Mouse (Mus musculus) Patski (cell line): Measurements from ENCODE around the gene Cldn7. TPM values are rescaled to one million over a fixed set of nuclear protein-coding genes. Genes with fewer than 3 reads are reported as not detected.
A peak's percentile ranks its signal among the peaks of the same experiment; 100 is the strongest.

Source experiments
- ATAC-seq: fragments of 100-300 bp; one replicate; pipeline ENCODE4 v1.8.0; 2021
- CTCF ChIA-PET: fragments of 350-600 bp; sonication (Branson Sonifier 250); formaldehyde crosslinking; loops from one replicate; lab custom pipeline; 2022; ENCODE audit warnings: inconsistent platforms; lab: Charles Lee
- POLR2A ChIA-PET: fragments of 350-600 bp; sonication (Branson Sonifier 250); formaldehyde crosslinking; loops from one replicate; lab custom pipeline; 2022; ENCODE audit warnings: antibody characterized with exemption, inconsistent platforms; lab: Charles Lee
- DNase-seq: peaks from one replicate; pipeline ENCODE4 v3.0.0-alpha.2; 2011; ENCODE audit warnings: low read depth, low spot score
- H3K27me3 ChIP-seq: fragments of 371-371 bp; one replicate; pipeline ENCODE4 v1.5.1; 2021
- CTCF ChIP-seq: fragments of 100-300 bp; IDR thresholded peaks from one replicate; pipeline ENCODE4 v1.5.1; 2021
- in situ Hi-C: fragments of 300-500 bp; cut with MboI; formaldehyde crosslinking; loops from 3 replicates; pipeline ENCODE4 v1.11.1; 2018; ENCODE audit warnings: low pct_unique_long_range_greater_than_20kb, mixed read lengths
- polyA plus RNA-seq: library from polyadenylated mRNA; unstranded; gene quantifications from one replicate; pipeline ENCODE4 v1.2.3, GENCODE M21; 2021

Cldn7 gene
- polyA plus RNA-seq, 1 experiment from 2014 or later: not detected

DNA sequence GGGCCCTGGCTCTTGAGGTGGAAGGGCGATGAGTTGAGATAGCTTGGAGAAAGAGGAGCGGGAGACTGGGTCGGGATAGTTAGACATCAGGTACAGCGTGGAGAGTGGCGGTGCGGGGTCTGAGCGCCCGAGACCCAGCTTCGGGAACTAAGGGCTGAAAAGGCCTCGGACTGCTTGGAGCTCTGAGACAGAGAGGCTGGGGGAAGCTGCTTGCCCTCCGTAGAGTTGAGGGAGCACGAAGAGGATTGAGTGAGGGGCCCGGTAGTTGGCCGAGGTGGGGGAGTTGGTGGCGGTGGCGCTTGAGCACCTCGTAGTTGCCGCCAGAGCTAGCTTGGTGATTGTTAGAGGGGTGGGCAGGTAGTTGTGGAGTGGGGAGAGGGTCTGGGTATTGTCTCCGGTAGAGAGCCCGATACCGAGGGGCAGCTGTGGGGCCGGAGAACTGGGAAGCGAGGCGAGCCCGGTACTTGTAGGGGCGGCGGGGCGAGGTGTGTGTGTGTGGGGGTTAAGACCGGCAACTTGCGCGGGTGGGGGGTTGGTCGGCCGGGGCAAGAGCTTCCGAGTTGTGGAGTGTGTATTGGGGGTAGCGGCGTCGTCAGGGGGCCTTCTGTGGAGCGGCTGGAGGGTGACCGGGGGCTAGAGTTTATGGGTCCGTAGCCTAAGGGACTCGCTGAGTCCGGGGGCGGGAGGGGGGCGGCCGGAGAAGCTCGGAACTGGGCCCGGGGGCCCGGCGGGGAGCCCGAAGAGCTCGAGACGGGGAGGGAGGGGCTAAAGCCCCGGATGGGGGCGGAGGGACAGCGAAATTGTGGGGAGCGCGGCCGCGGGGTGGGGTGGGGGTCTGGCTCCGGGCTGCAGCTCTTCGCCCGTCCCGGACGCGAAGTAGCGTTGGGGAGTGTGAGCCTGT, 31.8 kb downstream of the Cldn7 start:
- ChIA-PET CTCF (interaction anchor here (1.4 to 1.6 kb wide), 2 partner anchors 13 to 62 kb away, joined by 4 to 5 read pairs; no protein-coding TSS in a partner anchor), POLR2A (interaction anchor here (0.5 to 1.7 kb wide), 7 partner anchors 10 to 96 kb away, joined by 3 to 7 read pairs (median 3); partner anchors contain the start of genes Acadvl and Elp5)
- H3K27me3 ChIP-seq: no peaks in the 10 kb centered on the region
- ATAC-seq (no peak), DNase-seq (no peak)
- in situ Hi-C loops: loop anchor here (25.0 kb wide), 2 partner anchors 584 to 909 kb away; partner anchors contain the start of genes Kdm6b, Per1 and Vamp2
- no peak for TF ChIP-seq CTCF

DNA sequence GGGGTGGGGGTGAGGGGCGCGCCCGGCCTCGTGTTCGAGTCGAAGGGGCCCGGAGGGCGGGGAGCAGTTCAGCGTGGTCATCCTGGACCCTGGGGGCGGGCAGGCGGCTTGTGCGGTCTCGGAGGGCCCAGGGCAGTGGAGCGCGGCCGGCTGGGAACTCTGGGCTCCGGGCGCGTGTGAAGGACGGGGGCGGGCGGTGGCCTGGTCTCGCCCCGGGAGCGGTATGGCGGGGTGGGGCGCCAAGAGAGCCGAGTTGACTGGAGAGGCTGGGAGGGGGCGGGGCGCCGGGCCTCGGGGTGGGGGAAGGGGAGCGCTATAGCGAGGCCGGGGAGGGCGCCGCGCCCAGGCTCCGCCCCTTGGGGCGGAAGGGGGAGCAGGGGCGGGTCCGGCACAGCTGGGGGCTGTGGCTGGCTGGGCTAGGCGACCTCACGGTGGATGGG, 32.5 kb downstream of the Cldn7 start:
- no peak for TF ChIP-seq CTCF
- peak; percentile 38 for ATAC-seq
- in situ Hi-C loops: loop anchor here (25.0 kb wide), 2 partner anchors 585 to 910 kb away; partner anchors contain the start of genes Kdm6b, Per1 and Vamp2
- ChIA-PET POLR2A (interaction anchor here (1.0 to 1.7 kb wide), 5 partner anchors 9 to 31 kb away, joined by 3 to 7 read pairs (median 6); partner anchors contain the start of genes Acadvl and Elp5), CTCF (interaction anchor here (1.4 to 1.6 kb wide), 2 partner anchors 13 to 63 kb away, joined by 4 to 5 read pairs; no protein-coding TSS in a partner anchor)
- H3K27me3 ChIP-seq: no peaks in the 10 kb centered on the region
- no peak for DNase-seq

DNA sequence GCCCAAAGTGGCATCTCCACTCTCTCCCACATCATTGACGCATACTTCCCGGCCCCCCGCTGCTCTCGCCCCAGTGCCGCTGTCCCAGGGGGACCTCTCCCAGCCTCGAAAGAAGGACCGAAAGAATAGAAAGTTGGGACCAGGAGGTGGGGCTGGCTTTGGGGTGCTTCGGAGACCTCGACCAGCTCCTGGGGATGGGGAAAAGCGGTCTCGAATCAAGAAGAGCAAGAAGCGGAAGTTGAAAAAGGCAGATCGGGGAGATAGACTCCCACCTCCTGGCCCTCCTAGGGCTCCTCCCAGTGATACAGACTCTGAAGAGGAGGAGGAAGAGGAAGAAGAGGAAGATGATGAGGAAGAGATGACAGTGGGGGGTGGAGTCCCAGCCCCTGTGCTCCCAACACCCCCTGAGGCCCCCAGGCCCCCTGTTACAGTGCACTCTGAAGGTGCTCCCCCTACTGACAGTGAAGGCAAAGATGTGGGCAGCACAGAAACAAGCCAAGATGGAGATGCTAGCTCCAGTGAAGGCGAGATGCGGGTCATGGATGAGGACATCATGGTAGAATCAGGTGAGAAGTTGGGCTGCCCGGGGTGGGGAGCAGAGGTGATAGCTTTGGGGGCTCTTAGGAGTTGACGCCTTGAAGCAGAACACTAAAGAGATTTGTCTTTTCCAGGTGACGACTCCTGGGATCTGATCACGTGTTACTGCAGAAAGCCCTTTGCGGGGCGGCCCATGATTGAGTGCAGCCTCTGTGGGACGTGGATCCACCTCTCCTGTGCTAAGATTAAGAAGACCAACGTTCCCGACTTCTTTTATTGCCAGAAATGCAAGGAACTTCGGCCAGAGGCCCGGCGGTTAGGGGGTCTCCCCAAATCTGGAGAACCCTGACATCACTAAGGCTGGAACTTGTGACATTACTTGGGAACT, 34.2 kb downstream of the Cldn7 start:
- in situ Hi-C loops: loop anchor here (25.0 kb wide), 2 partner anchors 587 to 912 kb away; partner anchors contain the start of genes Kdm6b, Per1 and Vamp2
- DNase-seq (no peak), ATAC-seq (no peak)
- no peaks in the 10 kb centered on the region for H3K27me3 ChIP-seq
- CTCF ChIA-PET: no interaction called here
- no peak for TF ChIP-seq CTCF
- POLR2A ChIA-PET: interaction anchor here (1.0 kb wide), 2 partner anchors 10 to 15 kb away, joined by 3 to 4 read pairs; no protein-coding TSS in a partner anchor

DNA sequence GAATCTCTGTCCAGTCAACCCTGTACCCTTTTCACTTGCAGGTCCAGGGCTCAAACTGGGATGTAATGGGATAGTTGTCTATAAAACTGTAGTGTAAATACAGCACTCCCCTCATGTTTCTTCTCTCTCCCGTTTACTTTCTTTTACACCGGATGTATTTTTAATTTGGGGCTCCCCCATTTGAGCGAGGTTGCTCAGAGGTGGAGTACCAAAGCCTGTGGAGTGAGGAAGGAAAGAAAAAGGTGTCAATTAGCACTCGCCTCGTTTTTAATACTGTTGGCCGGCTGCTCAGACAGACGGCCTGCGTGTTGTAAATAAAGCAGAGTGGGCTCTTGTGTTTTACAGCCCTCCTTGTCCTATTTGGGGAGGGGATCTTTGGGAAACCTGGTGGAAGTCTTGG, 35.1 kb downstream of the Cldn7 start:
- in situ Hi-C loops: loop anchor here (25.0 kb wide), 2 partner anchors 587 to 912 kb away; partner anchors contain the start of genes Kdm6b, Per1 and Vamp2
- TF ChIP-seq CTCF: no peak
- no peaks in the 10 kb centered on the region for H3K27me3 ChIP-seq
- ATAC-seq: no peak
- ChIA-PET POLR2A (interaction anchor here (0.9 kb wide), 1 partner anchor 18 kb away, joined by 4 read pairs; the partner anchor contains the start of gene Elp5), CTCF (no interaction called here)
- no peak for DNase-seq

DNA sequence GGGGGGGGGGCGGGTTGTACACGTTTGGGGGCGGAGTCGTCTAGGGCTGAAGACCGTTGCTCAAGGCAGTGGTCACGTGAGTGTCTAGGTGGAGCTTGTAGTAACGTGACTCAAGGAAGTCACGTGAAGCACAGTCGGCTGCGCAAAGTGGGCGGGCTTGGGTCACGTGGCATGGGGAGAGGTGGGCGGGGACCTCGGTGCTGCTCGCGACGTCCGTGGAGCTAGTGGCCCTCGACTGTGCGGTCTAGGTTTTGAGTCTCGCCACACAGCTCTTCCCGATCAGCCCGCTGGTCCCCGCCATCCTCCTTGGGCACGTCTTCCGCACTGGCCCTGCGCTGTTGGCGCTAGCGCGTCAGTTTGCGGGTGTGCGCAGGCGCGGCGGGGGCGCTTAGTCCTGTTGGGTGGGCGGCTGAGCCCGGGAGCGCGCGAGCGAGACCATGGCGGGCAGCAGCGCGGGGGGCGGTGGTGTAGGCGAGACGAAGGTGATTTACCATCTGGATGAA, 35.9 kb downstream of the Cldn7 start, which contains the start of gene Dvl2:
Gene Dvl2 (plus strand): TSS at position 200 of the 503 bp plus-strand sequence.
- TF ChIP-seq CTCF: no peak
- in situ Hi-C loops: no loop called here
- H3K27me3 ChIP-seq: no peaks in the 10 kb centered on the region
- peak; percentile 18 for ATAC-seq
- ChIA-PET POLR2A (interaction anchor here (0.7 to 0.9 kb wide), 2 partner anchors 19 to 944 kb away, joined by 4 read pairs; partner anchors contain the start of gene Elp5), CTCF (no interaction called here)
- DNase-seq: no peak

DNA sequence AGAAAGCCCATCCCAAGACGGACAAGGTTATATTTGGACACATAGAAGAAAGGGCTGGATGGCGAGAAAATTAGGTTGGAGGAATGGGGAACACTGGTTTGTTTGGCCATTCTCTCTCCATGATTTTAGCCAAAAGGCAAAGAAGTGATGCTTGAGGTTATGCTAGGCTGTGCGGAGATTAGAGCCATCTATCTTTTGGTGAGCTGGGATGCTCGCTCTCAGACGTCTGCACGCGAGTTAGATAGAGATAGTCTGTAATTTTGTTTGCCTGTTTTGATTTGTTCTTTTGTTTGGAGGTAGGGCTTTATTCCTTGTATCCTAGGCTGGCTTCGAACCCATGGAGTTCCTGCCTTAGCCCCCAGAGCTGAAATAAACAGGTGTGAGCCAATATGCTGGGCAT, 36.6 kb downstream of the Cldn7 start:
- in situ Hi-C loops: no loop called here
- ChIA-PET POLR2A (no interaction called here), CTCF (interaction anchor here (0.6 to 1.4 kb wide), 5 partner anchors 13 to 77 kb away, joined by 3 to 7 read pairs (median 4); partner anchors contain the start of genes Acadvl and Dlg4)
- ATAC-seq (no peak), DNase-seq (no peak)
- no peaks in the 10 kb centered on the region for H3K27me3 ChIP-seq
- TF ChIP-seq CTCF: no peak

DNA sequence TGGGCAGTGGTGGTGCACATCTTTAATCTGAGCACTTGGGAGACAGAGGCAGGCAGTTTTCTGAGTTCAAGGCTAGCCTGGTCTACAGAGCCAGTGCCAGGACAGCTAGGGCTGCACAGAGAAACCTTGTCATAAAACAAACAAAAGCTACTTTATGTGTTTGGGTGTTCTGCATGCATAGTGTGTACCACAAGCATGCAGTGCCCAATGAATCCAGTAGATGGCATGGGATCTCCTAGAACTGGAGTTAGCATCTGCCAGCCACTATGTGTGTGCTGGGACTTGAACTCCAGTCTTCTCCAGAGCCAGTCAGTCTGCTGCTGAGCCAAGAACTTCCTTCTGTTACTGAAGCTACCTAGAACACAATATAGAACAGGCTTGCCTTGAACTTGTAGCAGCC, 37.3 kb downstream of the Cldn7 start:
- POLR2A ChIA-PET: no interaction called here

DNA sequence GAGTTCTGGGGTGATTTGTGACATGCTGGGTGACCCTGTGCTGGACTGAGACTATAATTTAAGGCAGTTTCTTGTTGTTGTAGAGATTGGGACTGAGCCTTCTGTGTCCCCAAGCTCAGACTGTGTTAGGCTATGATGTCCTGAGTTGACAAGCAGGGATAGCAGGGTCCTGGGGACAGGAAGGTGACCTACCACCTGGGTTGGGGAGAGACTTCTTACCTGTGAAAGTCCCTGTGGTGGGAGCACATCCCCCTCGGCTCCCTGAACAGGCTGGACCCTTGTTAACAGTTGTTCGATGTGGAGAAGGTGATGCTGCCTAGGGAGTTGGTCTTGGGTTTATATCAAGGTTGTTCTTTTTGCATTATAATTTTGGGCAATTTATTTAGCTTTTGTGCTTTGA, 37.9 kb downstream of the Cldn7 start:
- in situ Hi-C loops: no loop called here
- no peak for DNase-seq
- ChIA-PET CTCF (interaction anchor here (1.2 to 1.4 kb wide), 2 partner anchors 12 to 14 kb away, joined by 6 to 7 read pairs; partner anchors contain the start of genes Acadvl and Dlg4), POLR2A (interaction anchor here (1.6 kb wide), 1 partner anchor 12 kb away, joined by 6 read pairs; no protein-coding TSS in a partner anchor)
- no peak for TF ChIP-seq CTCF
- H3K27me3 ChIP-seq: no peaks in the 10 kb centered on the region
- no peak for ATAC-seq

More for the DNA sequence above, 37.3 kb downstream of the Cldn7 start:
- ATAC-seq (no peak), DNase-seq (no peak)
- TF ChIP-seq CTCF: no peak
- in situ Hi-C loops: no loop called here
- CTCF ChIA-PET: interaction anchor here (0.6 to 1.4 kb wide), 5 partner anchors 13 to 78 kb away, joined by 3 to 7 read pairs (median 4); partner anchors contain the start of genes Acadvl and Dlg4
- H3K27me3 ChIP-seq: no peaks in the 10 kb centered on the region

DNA sequence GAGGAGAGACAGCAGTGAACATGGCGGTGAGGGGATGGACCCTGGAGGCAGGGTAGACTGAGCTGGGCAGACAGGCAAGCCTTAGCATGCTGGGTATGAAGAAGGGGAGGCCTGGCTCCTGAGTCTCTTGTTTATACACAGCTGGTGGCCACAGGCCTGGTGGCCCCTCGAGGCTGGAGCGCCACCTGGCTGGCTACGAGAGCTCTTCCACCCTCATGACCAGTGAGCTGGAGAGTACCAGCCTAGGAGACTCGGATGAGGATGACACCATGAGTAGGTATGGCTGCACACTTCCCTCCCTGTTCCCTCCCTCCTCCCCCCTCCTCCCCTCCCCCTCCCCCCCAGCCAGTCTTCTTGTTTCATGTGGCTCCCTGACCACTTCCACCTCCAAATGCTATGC, 40.9 kb downstream of the Cldn7 start:
- in situ Hi-C loops: no loop called here
- POLR2A ChIA-PET: interaction anchor here (1.2 kb wide), 1 partner anchor 9 kb away, joined by 3 read pairs; no protein-coding TSS in a partner anchor
- no peak for DNase-seq

More for the DNA sequence above, 40.9 kb downstream of the Cldn7 start:
- TF ChIP-seq CTCF: no peak
- no peaks in the 10 kb centered on the region for H3K27me3 ChIP-seq
- CTCF ChIA-PET: interaction anchor here (1.1 to 2.8 kb wide), 2 partner anchors 9 to 11 kb away, joined by 3 to 14 read pairs; partner anchors contain the start of genes Acadvl and Dlg4
- ATAC-seq: no peak
